Mouse (Mus musculus): ENCODE results near the gene Dnajb13.

DNA sequence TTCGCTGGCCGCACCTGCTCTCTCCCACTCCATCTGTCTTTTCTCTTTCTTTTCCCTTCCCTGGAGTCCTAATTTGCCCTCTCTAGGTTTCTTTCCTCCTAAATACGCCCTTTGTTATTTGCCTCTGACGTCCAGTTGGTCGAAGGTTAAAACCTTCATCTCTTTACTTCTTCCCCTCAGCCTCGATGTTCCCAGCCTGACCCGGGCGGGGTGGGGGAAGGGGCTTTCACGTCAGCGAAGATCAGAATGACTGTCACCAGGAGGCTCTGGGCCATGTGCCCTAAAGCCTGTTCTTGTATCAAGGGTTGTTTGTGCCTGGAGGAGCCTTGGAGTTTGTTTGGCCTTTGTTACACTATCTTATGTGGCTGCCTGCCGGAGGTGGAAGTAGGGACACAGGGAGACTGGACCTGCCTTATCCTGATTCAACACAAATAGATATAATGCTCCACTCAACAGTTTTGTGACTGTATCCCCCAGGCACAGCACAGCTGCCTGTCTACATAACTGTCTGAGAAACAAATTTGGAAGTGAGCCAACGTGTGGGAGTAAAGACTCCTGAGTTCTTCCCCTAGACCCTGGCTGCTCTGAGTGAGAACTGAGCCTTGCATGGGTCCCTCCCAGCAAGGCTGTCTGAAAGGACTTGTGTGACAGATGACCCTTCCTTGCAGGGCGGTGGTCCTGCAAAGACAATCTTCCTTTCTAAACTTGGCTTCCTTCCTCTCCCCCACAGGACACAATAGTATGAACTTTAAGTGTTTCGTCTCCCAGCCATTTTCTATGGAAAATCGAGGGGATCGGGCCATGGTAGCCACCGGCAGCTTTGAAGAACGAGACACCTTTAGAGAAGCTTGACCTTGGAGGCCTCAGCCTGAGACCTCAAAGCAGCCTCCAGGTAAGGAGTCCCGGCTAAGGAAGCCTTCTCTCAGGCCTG, 21.0 kb downstream of the Dnajb13 start:
- TF ChIP-seq CTCF (IDR thresholded peaks at IDR 0.05; ENCODE audit: low read depth, low read length), result no peak
- no peak for TF ChIP-seq POLR2A (IDR thresholded peaks at IDR 0.05; ENCODE audit: borderline replicate concordance, low read depth, low read length)

Data from bone marrow macrophage, adult 2 months (primary cell).